Mouse (Mus musculus): ENCODE data around the gene Ier2. TPM values are rescaled to one million over a fixed set of nuclear protein-coding genes. Genes with fewer than 3 reads are reported as not detected.

Gene Ier2
- polyA plus RNA-seq, 1 experiment from 2014 or later, result 78.7 TPM

GRCm38 (mm10) chr8:84658951-84659350, 3.7 kb downstream of the Ier2 start:
- H3K4me3 ChIP-seq (ENCODE audit: low read length), result no peak overlapping the region
- no peaks in the 10 kb centered on the region for H3K36me3 ChIP-seq (ENCODE audit: control insufficient read depth, insufficient read depth, low read length)
- 0 out of 2 replicates have a peak overlapping the region, but pooled peaks have one; percentile 77 for H3K4me2 ChIP-seq (ENCODE audit: low read depth, low read length)
- peak overlapping the region; percentile 97 for H3K27ac ChIP-seq (ENCODE audit: low read length)
- no peaks in the 10 kb centered on the region for H3K9me3 ChIP-seq (ENCODE audit: control insufficient read depth, low read length)
- peaks cover 49% of the 10 kb centered on the region for H3K4me1 ChIP-seq (ENCODE audit: control insufficient read depth, insufficient read depth, low read length)
- no peaks in the 10 kb centered on the region for H3K27me3 ChIP-seq (replicated peaks; ENCODE audit: control insufficient read depth, insufficient read depth, low read length)
- ATAC-seq, result no peak
- no peak overlapping the region for H3K9ac ChIP-seq (ENCODE audit: low read depth, low read length)
- 58% methylated on average over 1 of the region's 1 CpGs for WGBS

- H3K4me3 ChIP-seq (ENCODE audit: low read length), result no peak overlapping the region
- no peaks in the 10 kb centered on the region for H3K36me3 ChIP-seq (ENCODE audit: control insufficient read depth, insufficient read depth, low read length)
- H3K27me3 ChIP-seq (replicated peaks; ENCODE audit: control insufficient read depth, insufficient read depth, low read length), result no peaks in the 10 kb centered on the region
- 34% methylated on average over 4 of the region's 4 CpGs for WGBS
- H3K4me2 ChIP-seq (ENCODE audit: low read depth, low read length), result 0 out of 2 replicates have a peak overlapping the region, but pooled peaks have one; percentile 87
- no peak for ATAC-seq
- H3K27ac ChIP-seq (ENCODE audit: low read length), result peak overlapping the region; percentile 96
- H3K4me1 ChIP-seq (ENCODE audit: control insufficient read depth, insufficient read depth, low read length), result peaks cover 45% of the 10 kb centered on the region
- H3K9ac ChIP-seq (ENCODE audit: low read depth, low read length), result 0 out of 2 replicates have a peak overlapping the region, but pooled peaks have one; percentile 21
- no peaks in the 10 kb centered on the region for H3K9me3 ChIP-seq (ENCODE audit: control insufficient read depth, low read length)
These were observed 5.0 kb downstream of the Ier2 start for GRCm38 (mm10) chr8:84657680-84658079.

- Histone ChIP-seq H3K9ac (ENCODE audit: low read depth, low read length) (peak overlapping the region; percentile 74), H3K27ac (ENCODE audit: low read length) (peak overlapping the region; percentile 96), H3K36me3 (ENCODE audit: control insufficient read depth, insufficient read depth, low read length) (no peaks in the 10 kb centered on the region), H3K4me3 (ENCODE audit: low read length) (peak overlapping the region; percentile 50; the same call in 1 of the 2 replicates), H3K9me3 (ENCODE audit: control insufficient read depth, low read length) (no peaks in the 10 kb centered on the region), H3K27me3 (replicated peaks; ENCODE audit: control insufficient read depth, insufficient read depth, low read length) (no peaks in the 10 kb centered on the region), H3K4me1 (ENCODE audit: control insufficient read depth, insufficient read depth, low read length) (peaks cover 45% of the 10 kb centered on the region), H3K4me2 (ENCODE audit: low read depth, low read length) (peak overlapping the region; percentile 87)
- ATAC-seq, result peak; percentile 8
These were observed 5.4 kb downstream of the Ier2 start for GRCm38 (mm10) chr8:84657203-84657602.

- under 1% methylated on average over 23 of the region's 23 CpGs for WGBS
- Histone ChIP-seq H3K4me1 (ENCODE audit: control insufficient read depth, insufficient read depth, low read length) (peaks cover 45% of the 10 kb centered on the region), H3K27ac (ENCODE audit: low read length) (peak overlapping the region; percentile 96), H3K27me3 (replicated peaks; ENCODE audit: control insufficient read depth, insufficient read depth, low read length) (no peaks in the 10 kb centered on the region), H3K4me2 (ENCODE audit: low read depth, low read length) (peak overlapping the region; percentile 87), H3K9ac (ENCODE audit: low read depth, low read length) (peak overlapping the region; percentile 74), H3K36me3 (ENCODE audit: control insufficient read depth, insufficient read depth, low read length) (no peaks in the 10 kb centered on the region), H3K4me3 (ENCODE audit: low read length) (peak overlapping the region; percentile 50), H3K9me3 (ENCODE audit: control insufficient read depth, low read length) (no peaks in the 10 kb centered on the region)
- ATAC-seq, result peak; percentile 86
These were observed 6.0 kb downstream of the Ier2 start for GRCm38 (mm10) chr8:84656641-84657126.

- Histone ChIP-seq H3K9me3 (ENCODE audit: control insufficient read depth, low read length) (no peaks in the 10 kb centered on the region), H3K9ac (ENCODE audit: low read depth, low read length) (peak overlapping the region; percentile 74), H3K4me3 (ENCODE audit: low read length) (peak overlapping the region; percentile 50), H3K27ac (ENCODE audit: low read length) (peak overlapping the region; percentile 96), H3K4me1 (ENCODE audit: control insufficient read depth, insufficient read depth, low read length) (peaks cover 45% of the 10 kb centered on the region), H3K27me3 (replicated peaks; ENCODE audit: control insufficient read depth, insufficient read depth, low read length) (no peaks in the 10 kb centered on the region), H3K36me3 (ENCODE audit: control insufficient read depth, insufficient read depth, low read length) (no peaks in the 10 kb centered on the region), H3K4me2 (ENCODE audit: low read depth, low read length) (peak overlapping the region; percentile 87)
- ATAC-seq, result no peak
- WGBS, result 2% methylated on average over 10 of the region's 10 CpGs
These were observed 6.5 kb downstream of the Ier2 start for GRCm38 (mm10) chr8:84656191-84656525.

- Histone ChIP-seq H3K4me2 (ENCODE audit: low read depth, low read length) (peak overlapping the region; percentile 87), H3K9me3 (ENCODE audit: control insufficient read depth, low read length) (no peaks in the 10 kb centered on the region), H3K36me3 (ENCODE audit: control insufficient read depth, insufficient read depth, low read length) (no peaks in the 10 kb centered on the region), H3K27ac (ENCODE audit: low read length) (peak overlapping the region; percentile 96), H3K9ac (ENCODE audit: low read depth, low read length) (peak overlapping the region; percentile 74), H3K27me3 (replicated peaks; ENCODE audit: control insufficient read depth, insufficient read depth, low read length) (no peaks in the 10 kb centered on the region), H3K4me3 (ENCODE audit: low read length) (peak overlapping the region; percentile 50), H3K4me1 (ENCODE audit: control insufficient read depth, insufficient read depth, low read length) (peaks cover 42% of the 10 kb centered on the region)
- WGBS, result 3% methylated on average over 15 of the region's 15 CpGs
- ATAC-seq, result peak; percentile 3; the same call in 1 of the 2 replicates
These were observed 7.1 kb downstream of the Ier2 start for GRCm38 (mm10) chr8:84655336-84656190.

- Histone ChIP-seq H3K36me3 (ENCODE audit: control insufficient read depth, insufficient read depth, low read length) (no peaks in the 10 kb centered on the region), H3K4me3 (ENCODE audit: low read length) (no peak overlapping the region), H3K27me3 (replicated peaks; ENCODE audit: control insufficient read depth, insufficient read depth, low read length) (no peaks in the 10 kb centered on the region), H3K4me2 (ENCODE audit: low read depth, low read length) (0 out of 2 replicates have a peak overlapping the region, but pooled peaks have one; percentile 87), H3K27ac (ENCODE audit: low read length) (peak overlapping the region; percentile 96), H3K9me3 (ENCODE audit: control insufficient read depth, low read length) (no peaks in the 10 kb centered on the region), H3K9ac (ENCODE audit: low read depth, low read length) (0 out of 2 replicates have a peak overlapping the region, but pooled peaks have one; percentile 74), H3K4me1 (ENCODE audit: control insufficient read depth, insufficient read depth, low read length) (peaks cover 37% of the 10 kb centered on the region)
- WGBS, result 49% methylated on average over 4 of the region's 4 CpGs
- no peak for ATAC-seq
These were observed 8.1 kb downstream of the Ier2 start for GRCm38 (mm10) chr8:84654597-84654996.

- 52% methylated on average over 9 of the region's 9 CpGs for whole genome bisulfite sequencing
- Histone ChIP-seq H3K9ac (ENCODE audit: low read depth, low read length) (no peak overlapping the region), H3K36me3 (ENCODE audit: control insufficient read depth, insufficient read depth, low read length) (no peaks in the 10 kb centered on the region), H3K4me1 (ENCODE audit: control insufficient read depth, insufficient read depth, low read length) (peaks cover 26% of the 10 kb centered on the region), H3K9me3 (ENCODE audit: control insufficient read depth, low read length) (no peaks in the 10 kb centered on the region), H3K27ac (ENCODE audit: low read length) (peak overlapping the region; percentile 59), H3K4me3 (ENCODE audit: low read length) (no peak overlapping the region), H3K4me2 (ENCODE audit: low read depth, low read length) (no peak overlapping the region), H3K27me3 (replicated peaks; ENCODE audit: control insufficient read depth, insufficient read depth, low read length) (no peaks in the 10 kb centered on the region)
- no peak for ATAC-seq
These were observed 9.5 kb downstream of the Ier2 start for GRCm38 (mm10) chr8:84653092-84653631.

GRCm38 (mm10) chr8:84650213-84650612, 12.4 kb downstream of the Ier2 start:
- H3K27me3 ChIP-seq (replicated peaks; ENCODE audit: control insufficient read depth, insufficient read depth, low read length), result no peaks in the 10 kb centered on the region
- peaks cover 13% of the 10 kb centered on the region for H3K4me1 ChIP-seq (ENCODE audit: control insufficient read depth, insufficient read depth, low read length)
- no peak overlapping the region for H3K4me3 ChIP-seq (ENCODE audit: low read length)
- H3K9ac ChIP-seq (ENCODE audit: low read depth, low read length), result peak overlapping the region; percentile 0; the same call in 1 of the 2 replicates
- peak overlapping the region; percentile 58 for H3K27ac ChIP-seq (ENCODE audit: low read length)
- H3K36me3 ChIP-seq (ENCODE audit: control insufficient read depth, insufficient read depth, low read length), result no peaks in the 10 kb centered on the region
- ATAC-seq, result peak; percentile 85
- no peak overlapping the region for H3K4me2 ChIP-seq (ENCODE audit: low read depth, low read length)
- no peaks in the 10 kb centered on the region for H3K9me3 ChIP-seq (ENCODE audit: control insufficient read depth, low read length)
- 41% methylated on average over 3 of the region's 3 CpGs for WGBS

All from intestine, embryonic 16.5 days (tissue).